Mouse (Mus musculus) forebrain, embryonic 12.5 days (tissue): ENCODE data around the gene Prss29. TPM values are rescaled to one million over a fixed set of nuclear protein-coding genes. Genes with fewer than 3 reads are reported as not detected.
A peak's percentile ranks its signal among the peaks of the same experiment; 100 is the strongest.

Experiments used
- ATAC-seq: fragments of 200-750 bp; cut with Nextera tagmentation; 2 replicates; pipeline ENCODE4 v1.8.0; 2017; ENCODE audit warnings: moderate TSS enrichment; ENCODE audit not compliant: low FRiP score
- H3K27ac ChIP-seq: fragments of 300-500 bp; sonication (generic); 2 replicates; pipeline ENCODE4 v1.5.1; 2016; ENCODE audit warnings: mild to moderate bottlenecking
- H3K27me3 ChIP-seq: fragments of 300-500 bp; sonication (generic); 2 replicates; pipeline ENCODE4 v1.6.1; 2016; ENCODE audit warnings: mild to moderate bottlenecking
- H3K36me3 ChIP-seq: fragments of 300-500 bp; sonication (generic); replicated peaks from 2 replicates; pipeline ENCODE4 v1.6.1; 2016; ENCODE audit warnings: mild to moderate bottlenecking
- H3K4me1 ChIP-seq: fragments of 300-500 bp; sonication (generic); 2 replicates; pipeline ENCODE4 v1.6.1; 2016
- H3K4me2 ChIP-seq: fragments of 300-500 bp; sonication (generic); 2 replicates; pipeline ENCODE4 v1.6.1; 2016; ENCODE audit warnings: mild to moderate bottlenecking, moderate library complexity
- H3K4me3 ChIP-seq: fragments of 300-500 bp; sonication (generic); replicated peaks from 2 replicates; pipeline ENCODE4 v1.5.1; 2016; ENCODE audit warnings: mild to moderate bottlenecking
- H3K9ac ChIP-seq: fragments of 300-500 bp; sonication (generic); 2 replicates; pipeline ENCODE4 v1.6.1; 2016; ENCODE audit warnings: mild to moderate bottlenecking
- H3K9me3 ChIP-seq: fragments of 300-500 bp; sonication (generic); 2 replicates; pipeline ENCODE4 v1.6.1; 2016
- WGBS: fragments of 180-500 bp; shearing (Covaris S2); methylation state at CpG from one replicate; pipeline ENCODE4 v1.1.7; 2016; 5-methylcytosine and 5-hydroxymethylcytosine counted together
- polyA plus RNA-seq: library from polyadenylated mRNA; unstranded; fragments of >200 nt; fragmentation: Nextera tagmentation; extraction: Ambion mirVana; gene quantifications from 2 replicates; pipeline ENCODE4 v1.2.1, GENCODE M21; 2016

Gene Prss29
- polyA plus RNA-seq, result not detected in 2 replicates

GRCm38 (mm10) chr17:25318354-25318753 lies at the start of gene Prss29:
Gene Prss29 (plus strand): TSS chr17:25318654.
- no peak for ATAC-seq
- 80% methylated on average over 5 of the region's 5 CpGs for WGBS
- no peak within 1 kb of the TSS for H3K4me3 ChIP-seq

GRCm38 (mm10) chr17:25270795-25271335 lies 47.6 kb upstream of the Prss29 start:
- H3K36me3 ChIP-seq, result peaks cover 45% of the 10 kb centered on the region
- no peak for ATAC-seq
- peak overlapping the region; percentile 99 for H3K4me2 ChIP-seq
- H3K4me1 ChIP-seq, result peaks cover 39% of the 10 kb centered on the region
- H3K27me3 ChIP-seq, result no peaks in the 10 kb centered on the region
- H3K9me3 ChIP-seq, result no peaks in the 10 kb centered on the region
- H3K4me3 ChIP-seq, result peak overlapping the region; percentile 97
- peak overlapping the region; percentile 21; the same call in 1 of the 2 replicates for H3K9ac ChIP-seq
- H3K27ac ChIP-seq, result no peak overlapping the region
- 91% methylated on average over 2 of the region's 2 CpGs for WGBS

More at GRCm38 (mm10) chr17:25318354-25318753, at the start of gene Prss29:
- no peak within 1 kb of the TSS for H3K4me2 ChIP-seq
- H3K9me3 ChIP-seq, result no peaks in the 10 kb centered on the region
- no peak within 1 kb of the TSS for H3K9ac ChIP-seq
- no peaks in the 10 kb centered on the region for H3K36me3 ChIP-seq
- peaks cover 12% of the 10 kb centered on the region; the same call in 1 of the 2 replicates for H3K27me3 ChIP-seq
- no peak within 1 kb of the TSS for H3K27ac ChIP-seq
- no peaks in the 10 kb centered on the region for H3K4me1 ChIP-seq

GRCm38 (mm10) chr17:25272326-25272725 lies 46.1 kb upstream of the Prss29 start:
- H3K4me1 ChIP-seq, result peaks cover 39% of the 10 kb centered on the region
- 1% methylated on average over 10 of the region's 10 CpGs for WGBS
- H3K27me3 ChIP-seq, result no peaks in the 10 kb centered on the region
- ATAC-seq, result no peak
- peak overlapping the region; percentile 97 for H3K27ac ChIP-seq
- H3K9me3 ChIP-seq, result no peaks in the 10 kb centered on the region
- peak overlapping the region; percentile 99 for H3K4me2 ChIP-seq
- H3K4me3 ChIP-seq, result peak overlapping the region; percentile 97
- peak overlapping the region; percentile 99 for H3K9ac ChIP-seq
- H3K36me3 ChIP-seq, result peaks cover 31% of the 10 kb centered on the region

DNA sequence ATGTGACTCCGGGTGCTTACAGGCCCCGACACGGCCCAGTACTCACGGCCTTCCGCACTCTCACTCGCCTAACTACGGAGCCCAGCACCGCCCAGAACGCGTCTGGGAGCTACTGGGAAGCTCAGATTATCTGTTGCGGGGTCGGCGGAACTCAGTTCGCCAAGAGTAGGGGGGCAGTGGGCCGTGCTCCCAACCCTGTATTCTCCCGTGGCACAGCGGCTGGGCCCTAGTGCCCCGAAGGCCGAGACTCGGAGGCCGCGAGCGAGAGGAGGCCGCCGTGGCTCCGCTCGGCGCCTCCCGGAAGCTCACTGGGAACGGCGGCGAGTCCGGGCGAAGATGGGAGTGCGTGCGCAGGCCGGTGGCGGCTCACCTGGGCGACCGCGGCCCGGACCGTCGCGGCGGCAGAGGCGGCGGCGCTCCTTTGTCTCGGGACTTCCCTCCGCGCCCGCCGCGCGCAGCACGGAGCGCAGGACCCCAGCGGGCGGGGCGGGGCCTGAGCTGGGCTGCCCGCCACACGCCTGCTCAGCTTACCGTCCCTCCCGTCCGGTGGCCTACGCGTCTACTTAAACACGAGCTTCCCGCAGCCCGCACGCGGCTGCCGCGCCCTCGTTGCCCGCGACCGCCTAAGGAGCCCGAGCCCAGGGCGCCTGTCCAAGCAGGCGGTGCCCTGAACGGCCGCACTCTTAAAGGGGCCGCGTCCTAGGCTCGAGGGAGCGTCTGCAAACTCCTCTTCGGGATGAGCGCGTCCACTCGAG lies 45.3 kb upstream of the Prss29 start:
- Histone ChIP-seq H3K27ac (peak overlapping the region; percentile 97), H3K9ac (peak overlapping the region; percentile 99), H3K36me3 (peaks cover 22% of the 10 kb centered on the region), H3K4me3 (peak overlapping the region; percentile 97), H3K4me1 (peaks cover 39% of the 10 kb centered on the region), H3K9me3 (no peaks in the 10 kb centered on the region), H3K27me3 (no peaks in the 10 kb centered on the region), H3K4me2 (peak overlapping the region; percentile 99)
- under 1% methylated on average over 85 of the region's 92 CpGs for WGBS
- ATAC-seq, result peak; percentile 93

- ATAC-seq, result peak; percentile 92
- H3K27me3 ChIP-seq, result no peaks in the 10 kb centered on the region; the same call in 1 of the 2 replicates
- peak overlapping the region; percentile 99 for H3K4me2 ChIP-seq
- H3K27ac ChIP-seq, result peak overlapping the region; percentile 97
- H3K4me3 ChIP-seq, result peak overlapping the region; percentile 97
- peak overlapping the region; percentile 99 for H3K9ac ChIP-seq
- peaks cover 39% of the 10 kb centered on the region for H3K4me1 ChIP-seq
- under 1% methylated on average over 43 of the region's 45 CpGs for WGBS
- H3K36me3 ChIP-seq, result peaks cover 15% of the 10 kb centered on the region
- H3K9me3 ChIP-seq, result no peaks in the 10 kb centered on the region
These were observed 44.5 kb upstream of the Prss29 start for GRCm38 (mm10) chr17:25273706-25274501.

DNA sequence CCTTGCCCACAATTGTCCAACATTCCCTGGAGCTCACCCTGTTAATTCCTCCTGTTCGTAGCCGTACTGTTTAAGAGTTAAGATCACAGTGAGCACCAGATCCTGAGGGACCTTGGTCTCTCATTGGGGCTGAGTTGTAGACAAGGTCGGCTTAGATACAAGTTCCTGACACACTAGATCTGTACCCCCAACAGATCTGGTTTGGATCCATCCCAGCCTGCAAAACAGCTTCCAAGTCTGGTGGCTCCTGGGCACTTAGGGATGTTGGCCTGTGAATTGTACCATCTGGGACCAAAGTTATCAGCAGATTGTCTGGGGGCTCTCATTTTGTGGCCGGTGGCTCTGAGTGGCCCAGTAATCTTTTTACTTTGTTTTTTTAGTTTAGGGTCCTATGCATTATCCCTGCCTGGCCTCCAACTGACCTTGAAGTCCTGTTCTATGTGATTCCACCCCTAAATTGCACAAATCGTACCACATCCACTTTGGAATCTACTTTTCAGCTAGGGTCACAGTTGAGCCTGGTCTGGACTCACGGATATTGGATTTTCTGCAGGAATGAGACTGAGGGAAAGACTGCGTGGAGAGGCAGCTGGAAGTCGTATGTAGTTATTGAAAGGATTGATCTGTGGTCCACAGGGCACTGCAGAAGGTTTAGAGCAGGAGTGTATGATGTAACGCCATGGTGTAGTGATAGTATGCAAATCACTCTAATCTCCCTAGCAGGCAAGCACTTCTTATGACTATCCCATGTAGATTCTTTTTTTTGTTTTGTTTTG lies 43.7 kb upstream of the Prss29 start, which contains the start of gene Ube2i:
Gene Ube2i, minus strand, starts transcription at position 52 of the 776 bp plus-strand sequence.
- peaks cover 6% of the 10 kb centered on the region for H3K36me3 ChIP-seq
- no peaks in the 10 kb centered on the region; the same call in 1 of the 2 replicates for H3K27me3 ChIP-seq
- H3K9ac ChIP-seq, result peak within 1 kb of the TSS; percentile 99
- no peaks in the 10 kb centered on the region for H3K9me3 ChIP-seq
- WGBS, result 84% methylated on average over 9 of the region's 9 CpGs
- H3K4me3 ChIP-seq, result peak within 1 kb of the TSS; percentile 97
- H3K27ac ChIP-seq, result peak within 1 kb of the TSS; percentile 97
- peaks cover 33% of the 10 kb centered on the region for H3K4me1 ChIP-seq
- no peak for ATAC-seq
- H3K4me2 ChIP-seq, result peak within 1 kb of the TSS; percentile 99

DNA sequence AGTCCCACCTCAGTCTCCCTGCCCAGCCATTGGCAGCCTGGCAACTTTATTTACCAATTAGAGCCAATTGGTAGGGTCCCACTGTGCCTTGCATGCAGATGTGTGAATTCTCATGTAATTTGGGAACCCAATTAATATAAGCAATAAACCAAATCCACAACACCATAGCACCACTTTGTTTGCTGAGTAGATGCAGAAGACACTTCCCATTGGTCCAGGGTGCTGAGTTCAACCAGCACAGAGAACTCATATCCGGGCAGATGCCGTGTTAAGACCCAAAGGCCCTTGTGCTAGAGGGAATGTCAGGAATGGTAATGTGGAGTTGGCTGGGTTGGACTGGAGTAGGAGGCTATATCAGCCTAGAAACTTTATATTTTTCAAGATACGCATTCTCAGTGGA lies 42.6 kb upstream of the Prss29 start:
- Histone ChIP-seq H3K9me3 (no peaks in the 10 kb centered on the region), H3K36me3 (0 out of 2 replicates have a peak, but pooled peaks cover 4% of the 10 kb centered on the region), H3K27me3 (no peaks in the 10 kb centered on the region; the same call in 1 of the 2 replicates), H3K27ac (no peak overlapping the region), H3K4me2 (no peak overlapping the region), H3K9ac (no peak overlapping the region), H3K4me3 (no peak overlapping the region), H3K4me1 (peaks cover 23% of the 10 kb centered on the region)
- no peak for ATAC-seq
- WGBS, result 95% methylated on average over 3 of the region's 3 CpGs

GRCm38 (mm10) chr17:25282133-25282532 lies 36.3 kb upstream of the Prss29 start:
- Histone ChIP-seq H3K4me3 (no peak overlapping the region), H3K27me3 (no peaks in the 10 kb centered on the region; the same call in 1 of the 2 replicates)

GRCm38 (mm10) chr17:25285033-25285432 lies 33.4 kb upstream of the Prss29 start:
- Histone ChIP-seq H3K27me3 (no peaks in the 10 kb centered on the region), H3K36me3 (no peaks in the 10 kb centered on the region), H3K4me2 (no peak overlapping the region), H3K9ac (no peak overlapping the region), H3K9me3 (no peaks in the 10 kb centered on the region), H3K27ac (no peak overlapping the region), H3K4me1 (no peaks in the 10 kb centered on the region), H3K4me3 (no peak overlapping the region)
- 12% methylated on average over 3 of the region's 3 CpGs for WGBS
- ATAC-seq, result no peak

More at GRCm38 (mm10) chr17:25282133-25282532, 36.3 kb upstream of the Prss29 start:
- Histone ChIP-seq H3K27ac (no peak overlapping the region), H3K9ac (no peak overlapping the region), H3K4me1 (no peaks in the 10 kb centered on the region), H3K9me3 (no peaks in the 10 kb centered on the region), H3K36me3 (no peaks in the 10 kb centered on the region), H3K4me2 (no peak overlapping the region)
- no peak for ATAC-seq
- WGBS, result 48% methylated on average over 11 of the region's 11 CpGs

- Histone ChIP-seq H3K36me3 (no peaks in the 10 kb centered on the region), H3K27me3 (no peaks in the 10 kb centered on the region), H3K9ac (no peak overlapping the region), H3K4me2 (no peak overlapping the region), H3K4me3 (no peak overlapping the region), H3K27ac (no peak overlapping the region), H3K4me1 (no peaks in the 10 kb centered on the region), H3K9me3 (no peaks in the 10 kb centered on the region)
- WGBS, result 35% methylated on average over 4 of the region's 4 CpGs
- no peak for ATAC-seq
These were observed 29.6 kb upstream of the Prss29 start for GRCm38 (mm10) chr17:25288842-25289241.

DNA sequence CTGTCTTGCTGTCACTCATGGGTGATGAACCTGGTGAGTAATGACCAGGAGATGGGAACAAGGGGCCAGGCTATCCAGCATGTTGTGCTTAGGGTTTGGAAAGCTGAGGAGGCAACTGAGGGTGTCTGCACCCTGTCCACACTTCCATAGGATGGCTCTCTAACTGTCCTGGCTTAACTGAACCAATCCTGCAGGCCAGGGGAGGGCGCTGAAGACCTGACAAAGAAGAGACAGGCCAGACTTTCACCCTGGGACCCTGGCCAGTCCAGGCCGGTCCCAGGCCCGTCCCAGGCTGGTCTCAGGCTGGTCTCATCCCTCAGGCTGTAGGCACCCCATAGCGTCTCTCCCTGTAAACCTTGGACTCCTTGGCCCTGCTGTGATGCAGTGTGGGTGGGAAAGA lies 28.0 kb upstream of the Prss29 start:
- ATAC-seq, result no peak
- Histone ChIP-seq H3K27ac (no peak overlapping the region), H3K4me3 (no peak overlapping the region), H3K4me2 (no peak overlapping the region), H3K4me1 (no peaks in the 10 kb centered on the region), H3K9ac (no peak overlapping the region), H3K36me3 (no peaks in the 10 kb centered on the region), H3K27me3 (no peaks in the 10 kb centered on the region), H3K9me3 (no peaks in the 10 kb centered on the region)
- WGBS, result 30% methylated on average over 4 of the region's 4 CpGs
